In genomic region chr10:80880131-80880641, GRCm38 (mm10) we compare ENCODE assay signal across 8 mouse cellular contexts. TPM values are rescaled to one million over a fixed set of nuclear protein-coding genes. Genes with fewer than 3 reads are reported as not detected.
DNase-seq lines count a peak whose midpoint lies in the region; ATAC-seq lines count a peak whose summit lies in the region.

No protein-coding gene starts in this region.

- no peak overlapping the region for H3K4me3 ChIP-seq in lung, embryonic 15.5 days

- DNase-seq in adrenal gland, adult (ENCODE audit: inconsistent age in 2 of 2, low spot score in 1 of 2) = peak; percentile 70 to 89
- no peak for DNase-seq in adrenal gland, postnatal 4 days (ENCODE audit: low spot score in 2 of 2)
- DNase-seq in CD4-positive, CD25-positive, alpha-beta regulatory T cell, adult 2 months (ENCODE audit: low read depth, low spot score) = peak; percentile 87
- DNase-seq in c-Kit-positive CD71-negative TER-119-negative erythroid progenitor cells, embryonic 14.5 days (ENCODE audit: low read depth) = peak; percentile 76
- DNase-seq in kidney, postnatal 10 days = peak; percentile 80
- peak; percentile 67 for DNase-seq in right cerebral cortex, postnatal 14 days

- H3K27ac ChIP-seq in lung, embryonic 15.5 days = no peak overlapping the region

- H3K9ac ChIP-seq in lung, embryonic 15.5 days = no peak overlapping the region

- H3K27me3 ChIP-seq in lung, embryonic 15.5 days = no peaks in the 10 kb centered on the region

- ATAC-seq in granulocyte monocyte progenitor cell, adult 5-6 weeks (replicated peaks; ENCODE audit: poor library complexity, severe bottlenecking) = peak; percentile 62
- peak; percentile 27; the same call in 1 of the 2 replicates for ATAC-seq in lung, embryonic 15.5 days (ENCODE audit: borderline replicate concordance, extremely low read depth, low FRiP score, low TSS enrichment)

- no peaks in the 10 kb centered on the region for H3K4me1 ChIP-seq in lung, embryonic 15.5 days

- 5% methylated on average over 5 of the region's 5 CpGs for WGBS in lung, embryonic 15.5 days

- no peaks in the 10 kb centered on the region for H3K36me3 ChIP-seq in lung, embryonic 15.5 days

- H3K9me3 ChIP-seq in lung, embryonic 15.5 days = no peaks in the 10 kb centered on the region

- H3K4me2 ChIP-seq in lung, embryonic 15.5 days = no peak overlapping the region

RNA-seq across cellular contexts. Expression of gene Tmprss9, which starts 8.5 kb away (rescaled TPM):
- not detected for total RNA-seq in adrenal gland, postnatal 4 days (2021)
- total RNA-seq in granulocyte monocyte progenitor cell, adult 5-6 weeks (2014; fragmentation: Nextera tagmentation) = not detected in 2 replicates
- not detected in 2 replicates for total RNA-seq in granulocyte monocyte progenitor cell, adult 5-6 weeks (2017)
- polyA plus RNA-seq in lung, embryonic 15.5 days (2015; fragmentation: Nextera tagmentation; extraction: Ambion mirVana) = not detected in 2 replicates

RNA-seq across cellular contexts. Expression of gene Timm13, which starts 20.6 kb away (rescaled TPM):
- 100 to 1,000 TPM; 162 to 179 TPM for total RNA-seq in adrenal gland, postnatal 4 days (2021)
- 145 and 158 TPM in 2 replicates for total RNA-seq in granulocyte monocyte progenitor cell, adult 5-6 weeks (2014; fragmentation: Nextera tagmentation)
- 38.2 and 50.4 TPM in 2 replicates for total RNA-seq in granulocyte monocyte progenitor cell, adult 5-6 weeks (2017)
- 305 and 307 TPM in 2 replicates for polyA plus RNA-seq in lung, embryonic 15.5 days (2015; fragmentation: Nextera tagmentation; extraction: Ambion mirVana)

RNA-seq across cellular contexts. Expression of gene Sppl2b, which starts 25.1 kb away (rescaled TPM):
- total RNA-seq in adrenal gland, postnatal 4 days (2021) = 10 to 100 TPM; 43.5 to 47.7 TPM
- 15.2 and 20.9 TPM in 2 replicates for total RNA-seq in granulocyte monocyte progenitor cell, adult 5-6 weeks (2014; fragmentation: Nextera tagmentation)
- 12.2 and 14.1 TPM in 2 replicates for total RNA-seq in granulocyte monocyte progenitor cell, adult 5-6 weeks (2017)
- 39.1 and 40.8 TPM in 2 replicates for polyA plus RNA-seq in lung, embryonic 15.5 days (2015; fragmentation: Nextera tagmentation; extraction: Ambion mirVana)

RNA-seq across cellular contexts. Expression of gene Lsm7, which starts 25.2 kb away (rescaled TPM):
- 10 to 100 TPM; 50.4 to 52.9 TPM for total RNA-seq in adrenal gland, postnatal 4 days (2021)
- 207 and 210 TPM in 2 replicates for total RNA-seq in granulocyte monocyte progenitor cell, adult 5-6 weeks (2014; fragmentation: Nextera tagmentation)
- 378 and 439 TPM in 2 replicates for total RNA-seq in granulocyte monocyte progenitor cell, adult 5-6 weeks (2017)
- 254 and 281 TPM in 2 replicates for polyA plus RNA-seq in lung, embryonic 15.5 days (2015; fragmentation: Nextera tagmentation; extraction: Ambion mirVana)

RNA-seq across cellular contexts. Expression of gene Lingo3, which starts 36.3 kb away (rescaled TPM):
- 1 to 10 TPM; 1.1 to 1.5 TPM for total RNA-seq in adrenal gland, postnatal 4 days (2021)
- total RNA-seq in granulocyte monocyte progenitor cell, adult 5-6 weeks (2014; fragmentation: Nextera tagmentation) = 0.21 TPM in 1 of 2 replicates, not detected in the other
- 0.15 TPM in 1 of 2 replicates, not detected in the other for total RNA-seq in granulocyte monocyte progenitor cell, adult 5-6 weeks (2017)
- 0.05 and 0.31 TPM in 2 replicates for polyA plus RNA-seq in lung, embryonic 15.5 days (2015; fragmentation: Nextera tagmentation; extraction: Ambion mirVana)

Comparison
In these comparisons a context has a peak if more than half of its experiments do, and no peak if none do; other contexts are left out.
1. DNase-seq: peak in adrenal gland, adult (2 of 2), CD4-positive, CD25-positive, alpha-beta regulatory T cell, adult 2 months (single experiment), c-Kit-positive CD71-negative TER-119-negative erythroid progenitor cells, embryonic 14.5 days (single experiment), kidney, postnatal 10 days (single experiment) and right cerebral cortex, postnatal 14 days (single experiment); none in adrenal gland, postnatal 4 days (0 of 2).